Mouse (Mus musculus) A20 (cell line): ENCODE results near the gene Anln.
A peak's percentile ranks its signal among the peaks of the same experiment; 100 is the strongest.
"Not testable (repeated sequence)": the region's sequence is repeated elsewhere in the genome, so short reads cannot be mapped to it uniquely, and the experiment has no call there.

Experiments
- DNase-seq: peaks from one replicate; pipeline ENCODE4 v3.0.0-alpha.2; 2011; ENCODE audit warnings: low read depth, low spot score

Gene Anln

DNA sequence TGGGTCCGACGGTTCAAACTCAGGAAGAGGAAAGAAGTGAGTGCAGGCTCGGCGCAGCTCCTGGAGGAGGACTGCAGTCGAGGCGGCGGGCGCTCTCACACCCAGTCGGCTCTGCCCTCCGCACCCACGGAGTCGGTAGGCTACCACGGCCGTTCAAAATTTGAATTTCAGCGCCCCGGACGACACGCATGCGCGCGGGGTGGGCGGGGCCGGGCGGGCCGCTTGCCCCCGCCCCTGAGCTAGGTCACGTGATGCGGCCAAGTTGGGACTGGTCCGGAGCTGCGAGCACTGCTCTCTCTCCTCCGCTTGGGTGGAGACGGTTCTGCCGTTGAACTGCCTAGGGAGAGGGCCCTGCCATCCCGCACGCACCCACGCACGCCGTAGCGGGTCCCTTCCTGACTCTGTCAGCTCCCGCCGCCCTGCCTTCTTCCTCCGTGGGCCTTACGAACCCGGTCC, at the start of gene Anln:
TSS of gene Anln (minus strand) at position 168 of the 456 bp plus-strand sequence.
- peak; percentile 89 for DNase-seq

GRCm38 (mm10) chr9:22434101-22434500, 45.1 kb upstream of the Anln start:
- DNase-seq, result no peak

DNA sequence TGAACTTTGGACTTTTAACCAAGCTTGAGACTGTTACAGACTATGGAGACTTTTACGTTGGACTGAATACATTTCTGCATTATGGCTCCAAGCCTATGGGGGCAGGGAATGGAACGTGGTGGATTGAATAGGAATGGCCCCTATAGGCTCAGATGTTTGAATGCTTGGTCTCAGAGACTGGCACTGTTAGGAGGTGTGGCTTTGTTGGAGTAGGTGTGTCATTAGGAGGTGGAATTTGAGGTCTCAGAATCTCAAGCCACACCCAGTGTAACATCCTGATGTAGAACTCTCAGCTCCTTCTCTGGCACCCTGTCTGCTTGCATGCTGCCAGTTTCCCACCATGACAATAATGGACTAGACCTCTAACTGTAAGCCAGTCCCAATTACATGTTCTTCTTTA, 44.2 kb upstream of the Anln start:
- no peak for DNase-seq

DNA sequence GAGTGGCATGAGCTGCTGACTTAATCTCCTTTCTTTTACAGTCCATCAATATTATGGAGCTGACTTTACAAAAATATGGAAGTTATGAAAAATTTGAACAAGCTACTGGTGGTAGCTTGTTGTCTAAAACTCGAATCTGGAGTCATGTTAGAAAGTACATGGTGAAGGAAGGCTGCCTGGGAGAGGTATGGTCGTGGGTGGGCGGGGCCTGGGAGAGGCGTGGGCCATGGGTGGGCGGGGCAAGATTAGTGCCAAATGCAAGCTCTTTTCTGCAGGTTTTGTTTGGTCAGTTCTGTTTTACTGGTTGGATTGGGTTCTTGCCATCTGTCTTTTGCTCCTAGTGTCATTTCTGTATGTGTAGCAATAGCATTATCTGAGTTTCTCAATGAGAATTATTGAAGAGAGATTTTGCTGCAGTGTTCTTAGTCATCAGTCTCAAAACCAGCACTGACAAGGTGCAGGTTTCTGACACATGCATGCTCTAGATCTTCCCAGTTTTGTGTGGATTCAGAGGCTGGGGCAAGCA, 41.4 kb upstream of the Anln start:
- DNase-seq, result peak; percentile 33

DNA sequence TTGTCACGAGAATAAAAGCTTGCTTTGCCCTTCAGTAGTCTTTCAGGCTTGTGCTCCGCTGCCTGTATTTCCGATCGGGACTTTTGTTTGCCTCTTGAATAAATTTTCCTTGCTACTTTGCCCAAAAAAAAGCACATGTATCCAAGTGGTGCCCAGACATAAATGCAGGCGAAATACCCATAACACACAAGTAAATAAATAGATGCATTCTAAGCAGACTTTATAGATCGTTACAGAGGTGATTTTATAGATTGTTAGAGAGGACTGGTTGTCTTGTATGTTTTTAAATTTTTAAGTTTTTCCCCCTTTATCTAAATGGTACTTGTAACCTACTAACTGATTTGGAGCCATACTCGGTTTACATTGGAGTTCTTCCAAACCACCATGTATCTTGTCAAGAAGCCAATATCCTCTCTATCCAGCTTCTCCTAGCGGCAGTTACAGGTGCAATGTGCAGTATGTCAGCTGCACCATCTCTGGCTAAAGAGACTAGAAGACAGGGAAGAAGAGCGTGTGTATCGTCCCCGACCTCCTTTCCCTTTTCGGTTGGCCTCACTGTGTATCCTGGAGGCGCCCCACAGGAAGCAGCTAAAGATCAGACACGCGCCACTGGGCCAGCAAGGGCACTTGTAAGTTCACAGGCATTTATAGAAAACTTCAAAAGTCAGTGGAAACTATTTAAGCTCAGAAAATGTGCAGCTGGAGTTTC, 40.7 kb upstream of the Anln start:
- DNase-seq, result peak; percentile 23

DNA sequence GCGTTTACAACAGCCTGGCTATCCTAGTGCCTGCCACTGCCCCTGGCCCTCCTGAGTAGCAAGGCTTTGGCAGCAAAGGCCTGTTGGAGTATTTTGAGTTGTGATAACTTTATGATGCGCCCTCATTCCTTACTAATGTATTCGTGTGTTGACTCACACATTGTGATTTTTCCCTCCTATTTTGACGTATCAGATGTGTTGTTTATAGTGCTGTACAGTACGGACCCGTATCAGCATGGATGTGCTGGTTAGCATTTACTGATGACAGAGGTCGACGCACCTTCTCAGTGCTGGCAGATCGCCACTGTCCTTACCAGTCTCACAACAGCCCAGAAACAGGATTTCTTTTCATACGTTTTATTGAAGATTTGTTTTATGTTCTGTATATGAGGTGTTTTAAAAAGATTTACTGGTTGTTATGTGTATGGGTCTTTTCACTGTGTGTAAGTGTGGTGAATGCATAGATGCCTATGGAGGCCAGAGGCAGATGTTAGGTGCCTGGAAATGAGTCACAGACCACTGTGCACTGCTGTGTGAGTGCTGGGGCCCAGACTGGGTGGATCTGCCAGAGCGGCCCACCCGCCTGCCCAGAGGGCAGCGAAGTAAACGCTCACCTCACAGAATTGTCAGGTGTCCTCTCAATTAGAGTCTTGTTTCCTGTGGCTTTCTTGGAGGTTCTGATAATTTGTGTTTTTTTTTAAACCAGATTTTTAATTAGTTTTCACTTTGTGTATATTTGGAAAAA, 39.9 kb upstream of the Anln start:
- no peak for DNase-seq

DNA sequence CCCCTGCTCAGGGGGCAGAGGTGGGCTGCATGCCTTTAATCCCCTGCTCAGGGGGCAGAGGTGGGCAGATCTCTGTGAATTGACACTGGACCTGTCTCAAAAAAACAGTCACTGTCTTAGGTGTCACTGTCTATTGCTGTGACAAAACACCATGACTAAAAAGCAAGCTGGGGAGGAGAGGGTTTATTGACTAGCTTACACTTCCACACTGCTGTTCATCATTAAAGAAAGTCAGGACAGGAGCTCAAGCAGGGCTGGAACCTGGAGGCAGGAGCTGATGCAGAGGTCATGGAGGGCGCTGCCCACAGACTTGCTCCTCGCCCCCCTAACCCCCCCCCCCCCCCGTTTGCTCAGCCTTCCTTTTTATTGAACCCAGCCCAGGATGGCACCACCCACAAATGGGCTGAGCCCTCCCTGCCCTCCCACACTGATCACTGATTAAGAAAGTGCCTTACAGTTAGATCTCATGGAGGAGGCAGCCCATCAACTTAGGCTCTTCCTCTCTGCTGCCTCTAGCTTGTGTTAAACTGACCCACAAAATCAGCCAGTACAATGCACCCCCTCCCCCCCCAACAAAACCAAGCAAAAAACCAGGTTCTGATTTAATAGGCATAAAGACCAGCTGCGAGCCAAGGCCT, 39.2 kb upstream of the Anln start:
- DNase-seq, result no peak

DNA sequence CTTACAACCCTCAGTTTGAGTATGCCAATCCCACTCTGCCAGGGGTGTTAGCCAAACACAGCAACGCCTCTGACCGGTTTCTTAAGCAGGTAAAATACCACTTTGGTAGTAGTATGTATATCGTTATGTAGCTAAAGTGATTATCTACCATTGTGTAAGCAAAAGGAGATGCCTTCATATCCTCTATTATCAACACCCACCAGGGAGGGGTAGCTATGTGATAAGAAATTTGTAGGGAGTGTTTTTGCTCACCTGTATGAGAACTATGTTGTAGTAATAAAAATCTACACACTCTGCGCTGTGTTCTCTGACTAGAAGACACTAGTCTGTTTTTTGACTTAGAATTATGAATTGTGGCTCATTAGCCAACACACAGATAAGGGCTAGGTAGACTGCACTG, 35.7 kb upstream of the Anln start:
- no peak for DNase-seq

- DNase-seq, result no peak
Observed at GRCm38 (mm10) chr9:22424196-22424595, 35.2 kb upstream of the Anln start.

DNA sequence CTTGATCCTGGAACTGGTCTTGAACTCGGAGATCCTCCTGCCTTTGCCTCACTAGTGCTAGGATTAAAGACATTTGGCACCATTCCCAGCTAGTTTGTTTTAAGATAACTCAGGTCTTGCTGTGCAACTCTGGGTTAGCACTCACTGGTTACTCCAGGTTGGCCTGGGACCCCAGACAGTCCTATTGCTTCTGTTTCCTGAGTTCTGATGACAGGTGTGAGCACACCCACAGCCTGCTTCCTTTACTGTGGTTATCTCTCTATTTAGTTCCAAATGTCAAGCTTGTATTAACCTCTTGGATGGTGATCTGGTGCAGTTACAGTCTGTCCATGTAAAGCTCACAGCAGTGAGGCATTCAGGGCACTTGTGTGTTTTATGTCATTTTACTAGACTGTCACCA, 34.5 kb upstream of the Anln start:
- DNase-seq, result no peak

GRCm38 (mm10) chr9:22422559-22422958, 33.6 kb upstream of the Anln start:
- no peak for DNase-seq

DNA sequence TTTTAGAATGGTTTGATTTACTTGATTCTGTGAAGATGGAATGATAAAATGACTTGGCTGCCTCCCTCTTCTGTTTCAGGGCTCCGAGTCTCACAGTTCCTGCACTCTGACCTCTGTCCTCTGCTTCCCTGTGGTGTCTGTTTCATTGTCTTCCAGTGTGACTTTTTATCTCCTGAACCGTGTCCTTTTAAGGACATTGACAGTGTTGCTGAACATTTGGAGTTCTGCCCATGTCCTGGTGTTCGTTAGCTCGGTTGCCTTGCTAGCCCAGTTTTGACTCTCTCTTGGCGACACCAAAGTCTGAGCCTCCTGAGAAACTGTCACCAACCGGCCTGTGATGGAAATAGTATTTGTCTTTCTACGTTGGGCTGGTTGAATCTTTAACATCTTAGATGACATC, 31.5 kb upstream of the Anln start:
- no peak for DNase-seq

DNA sequence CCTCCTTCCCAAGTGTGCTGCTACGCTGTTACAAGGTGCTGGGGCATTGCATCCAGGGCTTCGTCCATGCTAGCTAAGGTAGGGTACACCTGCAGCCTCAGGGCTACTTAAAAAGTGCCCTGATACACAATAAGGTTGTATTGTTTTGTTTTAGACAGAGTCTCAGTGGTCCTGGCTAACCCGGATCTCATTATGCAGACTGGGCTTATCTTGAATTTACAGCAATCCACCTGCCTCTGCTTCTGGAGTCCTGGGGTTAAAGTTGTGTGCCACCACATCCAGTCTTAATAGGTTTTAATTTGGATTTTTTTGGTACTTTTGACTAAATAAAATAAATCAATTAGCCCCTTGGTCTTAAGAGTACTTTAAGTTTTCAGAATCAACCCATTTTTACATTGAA, 30.9 kb upstream of the Anln start:
- DNase-seq, result no peak

GRCm38 (mm10) chr9:22417547-22417946, 28.6 kb upstream of the Anln start:
- DNase-seq, result no peak

DNA sequence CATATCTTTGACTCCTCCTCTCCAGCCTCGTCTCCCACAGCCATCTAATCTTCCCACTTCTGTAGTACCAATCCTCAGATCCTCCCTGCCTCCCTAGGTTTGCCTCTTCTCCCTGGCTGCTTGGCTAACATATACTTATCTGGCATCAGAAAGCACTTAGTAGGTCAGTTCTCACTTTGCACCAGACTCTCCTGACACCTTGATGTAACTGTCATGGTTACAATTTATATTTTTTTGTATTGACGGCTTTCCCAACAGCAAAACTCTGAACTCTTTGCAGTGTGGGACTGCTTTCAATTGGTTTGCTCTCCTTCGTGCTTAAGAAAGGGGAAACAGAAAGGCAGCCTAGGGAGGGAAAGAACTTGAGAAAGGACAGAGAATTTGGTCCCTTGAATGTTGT, 27.2 kb upstream of the Anln start:
- no peak for DNase-seq

- DNase-seq, result peak; percentile 90
Observed at GRCm38 (mm10) chr9:22411002-22411857, 22.2 kb upstream of the Anln start, which contains the start of gene 9530077C05Rik. Gene 9530077C05Rik (plus strand): TSS chr9:22411513.

DNA sequence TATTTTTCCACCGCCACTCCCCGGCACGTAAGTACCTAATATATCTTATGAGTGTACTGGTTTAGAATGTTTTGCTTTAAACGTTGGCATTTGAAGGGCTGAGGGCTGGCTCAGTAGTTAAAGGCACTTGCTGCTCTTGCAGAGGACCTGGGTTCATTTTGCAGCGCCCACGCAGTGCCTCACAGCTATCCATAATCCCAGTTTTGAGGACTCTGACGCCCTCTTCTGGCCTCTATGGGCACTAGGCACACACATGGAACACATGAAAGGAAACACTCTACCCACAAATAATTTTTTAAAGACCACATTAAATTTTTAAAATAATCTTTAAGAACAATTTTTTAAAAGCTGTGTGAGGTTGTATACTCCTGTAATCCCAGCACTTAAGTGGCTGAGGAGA, 20.5 kb upstream of the Anln start:
- DNase-seq, result no peak

GRCm38 (mm10) chr9:22408344-22408743, 19.4 kb upstream of the Anln start:
- DNase-seq, result not testable (repeated sequence)

- DNase-seq, result not testable (repeated sequence)
Observed at GRCm38 (mm10) chr9:22407633-22408032, 18.6 kb upstream of the Anln start.

DNA sequence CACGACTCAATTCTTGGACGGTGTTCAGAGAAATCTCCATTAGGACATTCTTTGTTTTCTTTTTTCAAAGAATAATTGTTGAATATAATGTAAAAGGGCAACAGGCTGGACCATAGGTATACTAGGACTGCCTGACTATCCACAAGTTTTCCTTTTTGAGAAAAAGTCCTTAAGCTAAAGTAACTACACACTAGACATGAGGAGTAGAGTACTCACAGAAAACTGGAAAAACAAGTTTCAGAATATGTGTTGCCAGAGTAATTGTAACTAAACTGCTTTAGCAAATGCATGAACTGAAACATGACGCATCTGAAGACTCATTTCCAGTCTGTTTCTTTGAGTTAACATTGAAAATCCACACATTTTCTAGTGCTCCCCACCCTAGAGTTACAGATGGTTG, 16.4 kb upstream of the Anln start:
- no peak for DNase-seq

GRCm38 (mm10) chr9:22403501-22403900, 14.5 kb upstream of the Anln start:
- not testable (repeated sequence) for DNase-seq
